Mouse (Mus musculus): ENCODE data around the gene Hps6. TPM values are rescaled to one million over a fixed set of nuclear protein-coding genes. Genes with fewer than 3 reads are reported as not detected.
A peak's percentile ranks its signal among the peaks of the same experiment; 100 is the strongest.

Gene Hps6
- polyA plus RNA-seq, 1 experiment from 2014 or later = 7.4 TPM

DNA sequence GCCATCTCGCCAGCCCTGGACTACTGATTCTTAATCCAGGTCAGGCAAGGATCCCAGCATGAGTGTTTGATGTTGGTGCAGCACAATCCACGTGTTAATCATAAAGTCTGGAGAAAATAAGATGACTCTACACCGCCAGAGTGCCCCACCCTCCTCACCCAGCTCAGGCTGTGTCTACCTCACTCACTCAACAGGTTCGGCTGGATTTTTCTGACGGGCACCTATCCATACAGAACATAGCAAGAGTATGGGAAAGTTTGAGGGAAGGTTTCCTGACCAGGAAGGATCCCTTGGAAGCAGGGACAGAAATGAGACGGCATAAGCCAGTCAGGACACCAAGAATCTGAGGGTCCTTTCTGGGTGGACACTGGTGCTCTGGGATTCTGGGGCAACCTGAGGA is 21.7 kb downstream of the Hps6 start:
- H3K36me3 ChIP-seq (ENCODE audit: control insufficient read depth, insufficient read depth) = 0 out of 2 replicates have a peak, but pooled peaks cover under 1% of the 10 kb centered on the region
- H3K9ac ChIP-seq (ENCODE audit: low read length) = no peak overlapping the region
- peaks cover 9% of the 10 kb centered on the region for H3K4me1 ChIP-seq (ENCODE audit: control insufficient read depth, insufficient read depth, low read length)
- H3K4me3 ChIP-seq (ENCODE audit: low read length) = no peak overlapping the region
- H3K4me2 ChIP-seq (ENCODE audit: low read depth, low read length) = no peak overlapping the region
- WGBS = 71% methylated on average over 6 of the region's 6 CpGs
- no peak for ATAC-seq (replicated peaks; ENCODE audit: extremely low read depth, insufficient read depth, low FRiP score)
- no peaks in the 10 kb centered on the region for H3K27me3 ChIP-seq (ENCODE audit: control insufficient read depth, insufficient read depth, low read length)
- H3K9me3 ChIP-seq (replicated peaks; ENCODE audit: control insufficient read depth, low read length) = peaks cover 6% of the 10 kb centered on the region
- no peak overlapping the region for H3K27ac ChIP-seq (ENCODE audit: low read length)

DNA sequence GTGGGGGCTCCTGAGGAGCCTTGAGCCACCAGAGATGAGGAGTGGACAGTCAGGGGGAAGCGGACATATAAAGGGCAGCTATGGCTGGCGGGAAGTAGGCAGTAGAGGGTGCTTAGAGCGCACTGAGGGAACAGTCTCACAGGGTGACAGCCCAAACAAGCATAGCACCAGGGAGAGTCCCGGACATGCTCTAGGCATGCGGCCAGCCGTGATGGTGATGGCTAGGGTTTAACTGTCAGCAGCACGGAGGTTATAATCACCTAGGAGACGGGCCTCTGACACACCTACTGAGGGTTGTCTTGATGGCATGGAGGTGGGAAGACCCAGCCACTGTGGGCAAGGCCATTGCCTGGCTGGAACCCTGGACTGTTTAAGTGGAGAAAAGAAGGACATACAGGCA is 23.3 kb downstream of the Hps6 start:
- Histone ChIP-seq H3K27me3 (ENCODE audit: control insufficient read depth, insufficient read depth, low read length) (no peaks in the 10 kb centered on the region), H3K4me3 (ENCODE audit: low read length) (no peak overlapping the region), H3K9ac (ENCODE audit: low read length) (no peak overlapping the region), H3K27ac (ENCODE audit: low read length) (0 out of 2 replicates have a peak overlapping the region, but pooled peaks have one; percentile 1), H3K4me2 (ENCODE audit: low read depth, low read length) (no peak overlapping the region), H3K36me3 (ENCODE audit: control insufficient read depth, insufficient read depth) (0 out of 2 replicates have a peak, but pooled peaks cover 4% of the 10 kb centered on the region), H3K4me1 (ENCODE audit: control insufficient read depth, insufficient read depth, low read length) (peaks cover 9% of the 10 kb centered on the region), H3K9me3 (replicated peaks; ENCODE audit: control insufficient read depth, low read length) (peaks cover 6% of the 10 kb centered on the region)
- WGBS = 36% methylated on average over 8 of the region's 8 CpGs
- peak; percentile 78 for ATAC-seq (replicated peaks; ENCODE audit: extremely low read depth, insufficient read depth, low FRiP score)

DNA sequence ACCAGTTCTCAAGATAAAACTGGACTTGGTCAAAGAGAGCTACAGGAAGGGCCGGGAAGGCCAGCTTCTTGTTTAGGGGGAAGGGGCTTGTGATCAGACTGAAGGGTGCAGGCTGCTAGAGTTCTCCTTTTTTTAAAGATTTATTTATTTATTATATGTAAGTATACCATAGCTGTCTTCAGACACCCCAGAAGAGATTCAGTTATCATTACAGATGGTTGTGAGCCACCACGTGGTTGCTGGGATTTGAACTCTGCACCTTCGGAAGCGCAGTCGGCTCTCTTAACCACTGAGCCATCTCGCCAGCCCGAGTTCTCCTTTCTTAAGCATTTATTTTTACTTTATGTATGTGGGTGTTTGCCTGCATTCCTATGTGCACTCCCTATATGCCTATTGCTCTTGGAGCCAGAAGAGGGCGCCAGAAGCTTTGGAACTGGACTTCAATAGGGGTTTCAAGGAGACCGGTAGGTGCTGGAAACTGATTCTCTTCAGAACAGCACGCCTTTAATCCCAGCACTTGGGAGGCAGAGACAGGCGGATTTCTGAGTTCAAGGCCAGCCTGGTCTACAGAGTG is 25.5 kb downstream of the Hps6 start:
- Histone ChIP-seq H3K9me3 (replicated peaks; ENCODE audit: control insufficient read depth, low read length) (peaks cover 6% of the 10 kb centered on the region), H3K4me2 (ENCODE audit: low read depth, low read length) (no peak overlapping the region), H3K27me3 (ENCODE audit: control insufficient read depth, insufficient read depth, low read length) (no peaks in the 10 kb centered on the region), H3K4me1 (ENCODE audit: control insufficient read depth, insufficient read depth, low read length) (peaks cover 9% of the 10 kb centered on the region), H3K4me3 (ENCODE audit: low read length) (no peak overlapping the region), H3K9ac (ENCODE audit: low read length) (no peak overlapping the region), H3K36me3 (ENCODE audit: control insufficient read depth, insufficient read depth) (peaks cover 25% of the 10 kb centered on the region), H3K27ac (ENCODE audit: low read length) (no peak overlapping the region)
- ATAC-seq (replicated peaks; ENCODE audit: extremely low read depth, insufficient read depth, low FRiP score) = no peak
- 69% methylated on average over 11 of the region's 11 CpGs for WGBS

DNA sequence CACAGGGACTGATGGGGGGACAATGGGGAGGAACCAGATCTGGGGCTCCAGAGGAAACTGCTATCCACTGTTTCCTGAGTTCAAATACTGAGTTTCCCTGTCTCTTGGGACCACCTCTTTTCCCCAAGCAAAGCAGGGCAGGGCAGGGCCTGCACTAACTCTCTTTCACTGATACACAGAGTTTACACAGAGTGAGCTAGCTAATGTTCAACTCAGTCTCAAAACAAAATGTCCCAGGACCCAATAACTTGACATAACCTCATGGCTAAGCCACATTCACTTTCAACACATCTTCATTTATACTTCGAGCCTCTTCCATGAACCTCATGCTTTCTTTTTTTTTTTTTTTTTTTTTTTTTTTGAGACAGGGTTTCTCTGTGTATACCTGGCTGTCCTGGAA is 26.3 kb downstream of the Hps6 start:
- H3K4me2 ChIP-seq (ENCODE audit: low read depth, low read length) = no peak overlapping the region
- H3K27me3 ChIP-seq (ENCODE audit: control insufficient read depth, insufficient read depth, low read length) = no peaks in the 10 kb centered on the region
- peaks cover 6% of the 10 kb centered on the region for H3K9me3 ChIP-seq (replicated peaks; ENCODE audit: control insufficient read depth, low read length)
- no peak overlapping the region for H3K9ac ChIP-seq (ENCODE audit: low read length)
- peaks cover 9% of the 10 kb centered on the region for H3K4me1 ChIP-seq (ENCODE audit: control insufficient read depth, insufficient read depth, low read length)
- no peak overlapping the region for H3K4me3 ChIP-seq (ENCODE audit: low read length)
- no peak overlapping the region for H3K27ac ChIP-seq (ENCODE audit: low read length)
- WGBS = 87% methylated on average over 1 of the region's 1 CpGs
- no peak for ATAC-seq (replicated peaks; ENCODE audit: extremely low read depth, insufficient read depth, low FRiP score)
- peaks cover 33% of the 10 kb centered on the region for H3K36me3 ChIP-seq (ENCODE audit: control insufficient read depth, insufficient read depth)

DNA sequence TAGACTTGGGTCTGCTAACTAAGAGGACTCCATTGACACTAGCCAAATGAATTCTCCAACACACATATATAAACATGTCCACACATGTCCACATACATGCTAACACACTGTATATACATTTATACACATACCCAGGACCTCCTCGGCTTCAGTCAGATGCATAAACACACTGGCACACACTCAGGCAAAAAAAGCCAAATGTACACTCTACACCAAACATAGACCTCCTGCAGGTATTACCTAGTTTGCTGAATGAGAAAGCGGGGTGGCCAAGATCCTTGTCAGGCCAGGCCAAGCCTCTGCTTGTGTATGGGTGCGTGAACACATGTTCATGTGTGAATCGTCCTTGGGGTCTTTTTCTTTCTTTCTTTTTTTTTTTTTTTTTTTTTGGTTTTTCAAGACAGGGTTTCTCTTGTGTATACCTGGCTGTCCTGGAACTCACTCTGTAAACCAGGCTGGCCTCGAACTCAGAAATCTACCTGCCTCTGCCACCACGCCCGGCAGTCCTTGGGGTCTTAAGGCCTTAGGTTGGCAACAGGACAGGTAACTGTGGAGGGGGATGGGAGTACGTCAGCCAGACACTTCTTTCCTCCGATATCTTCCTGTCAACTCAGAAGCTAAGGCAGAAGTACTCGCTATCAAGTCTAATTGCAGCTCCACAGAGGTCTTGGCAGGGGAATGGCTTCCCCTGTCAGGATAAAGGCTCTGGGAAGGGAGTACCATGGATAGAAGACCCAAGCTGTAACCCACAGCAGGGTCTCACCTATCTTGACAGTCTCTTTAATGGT is 27.1 kb downstream of the Hps6 start:
- peaks cover 41% of the 10 kb centered on the region for H3K36me3 ChIP-seq (ENCODE audit: control insufficient read depth, insufficient read depth)
- no peak overlapping the region for H3K4me3 ChIP-seq (ENCODE audit: low read length)
- peaks cover 6% of the 10 kb centered on the region for H3K9me3 ChIP-seq (replicated peaks; ENCODE audit: control insufficient read depth, low read length)
- WGBS = 90% methylated on average over 10 of the region's 10 CpGs
- no peak overlapping the region for H3K4me2 ChIP-seq (ENCODE audit: low read depth, low read length)
- H3K27me3 ChIP-seq (ENCODE audit: control insufficient read depth, insufficient read depth, low read length) = no peaks in the 10 kb centered on the region
- H3K9ac ChIP-seq (ENCODE audit: low read length) = no peak overlapping the region
- no peak for ATAC-seq (replicated peaks; ENCODE audit: extremely low read depth, insufficient read depth, low FRiP score)
- no peak overlapping the region for H3K27ac ChIP-seq (ENCODE audit: low read length)
- H3K4me1 ChIP-seq (ENCODE audit: control insufficient read depth, insufficient read depth, low read length) = peaks cover 9% of the 10 kb centered on the region

DNA sequence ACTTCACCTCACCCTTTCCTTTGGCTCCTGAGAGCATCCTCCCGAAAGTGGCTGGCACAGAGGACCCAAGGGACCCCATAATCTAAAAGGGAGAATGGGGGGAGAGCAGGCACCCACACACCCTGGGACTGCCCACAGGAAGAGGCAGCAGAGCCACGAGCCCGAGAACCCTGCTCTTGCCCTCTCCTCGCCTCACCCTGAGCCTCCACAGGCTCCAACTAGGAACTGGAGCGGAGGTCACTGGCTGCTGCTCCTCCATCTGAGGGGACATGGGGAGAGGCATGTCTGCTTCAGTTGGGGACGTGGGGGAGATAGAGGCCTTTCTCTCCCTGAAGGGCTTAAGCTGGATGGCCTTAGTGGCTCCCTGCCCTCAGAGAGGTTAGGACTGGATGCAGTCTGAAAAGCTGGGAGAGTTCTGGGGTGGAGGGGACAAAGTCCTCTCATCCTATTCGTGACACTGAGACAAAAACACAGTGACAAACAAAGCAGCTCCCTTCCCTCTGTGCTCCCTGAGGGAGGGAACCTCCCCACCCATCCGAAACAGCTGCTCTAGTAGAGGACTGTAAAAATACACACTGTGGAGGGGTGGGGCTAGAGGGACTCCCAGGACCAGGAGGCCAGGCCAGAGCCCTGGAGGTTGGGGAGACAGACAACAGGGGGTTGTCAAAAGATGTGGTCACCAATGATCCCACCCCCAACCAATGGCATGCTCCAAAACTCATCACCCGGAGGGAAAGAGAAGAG is 28.6 kb downstream of the Hps6 start:
- Histone ChIP-seq H3K27me3 (ENCODE audit: control insufficient read depth, insufficient read depth, low read length) (no peaks in the 10 kb centered on the region), H3K36me3 (ENCODE audit: control insufficient read depth, insufficient read depth) (peaks cover 52% of the 10 kb centered on the region), H3K27ac (ENCODE audit: low read length) (no peak overlapping the region), H3K9ac (ENCODE audit: low read length) (no peak overlapping the region), H3K4me3 (ENCODE audit: low read length) (no peak overlapping the region), H3K9me3 (replicated peaks; ENCODE audit: control insufficient read depth, low read length) (peaks cover 6% of the 10 kb centered on the region), H3K4me1 (ENCODE audit: control insufficient read depth, insufficient read depth, low read length) (peaks cover 6% of the 10 kb centered on the region), H3K4me2 (ENCODE audit: low read depth, low read length) (no peak overlapping the region)
- WGBS = 74% methylated on average over 9 of the region's 9 CpGs
- no peak for ATAC-seq (replicated peaks; ENCODE audit: extremely low read depth, insufficient read depth, low FRiP score)

DNA sequence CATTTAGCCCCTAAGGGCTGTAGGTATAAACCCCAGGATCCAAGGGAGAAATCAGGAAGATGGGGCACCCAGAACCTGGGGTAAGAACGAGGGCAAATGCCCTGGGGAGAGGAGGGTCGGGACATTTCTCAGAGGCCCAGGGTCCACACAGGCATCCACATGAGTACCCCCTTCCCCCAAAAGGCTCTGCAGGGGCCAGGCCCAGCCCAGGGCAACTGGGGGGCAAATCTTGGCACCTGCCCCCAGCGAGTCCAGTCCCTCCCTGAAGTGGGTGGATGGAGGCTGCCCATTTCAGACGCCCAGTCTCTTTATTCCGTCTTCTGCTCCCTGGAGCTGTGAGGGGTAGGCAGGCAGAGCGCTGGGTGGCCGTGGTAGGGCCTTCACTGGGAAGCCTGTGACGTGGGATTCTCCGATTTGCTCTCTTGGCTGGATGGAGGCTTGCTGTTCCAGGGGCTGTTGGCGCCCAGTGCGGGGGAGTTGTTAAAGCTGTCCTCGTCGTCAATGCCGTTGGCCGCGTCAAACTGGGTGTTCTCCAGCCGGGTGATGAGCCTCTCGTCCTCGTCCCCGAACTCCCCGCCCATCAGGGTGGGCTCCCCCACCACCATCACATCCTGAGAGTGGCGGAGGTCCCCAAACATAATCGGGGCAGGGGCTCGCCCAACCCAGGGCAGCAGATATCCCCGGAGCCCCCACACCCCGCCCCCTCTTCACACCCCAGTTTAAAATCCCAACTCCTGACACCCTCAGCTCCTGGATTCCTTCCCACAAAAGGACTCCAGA is 29.6 kb downstream of the Hps6 start:
- WGBS = 84% methylated on average over 26 of the region's 26 CpGs
- Histone ChIP-seq H3K36me3 (ENCODE audit: control insufficient read depth, insufficient read depth) (peaks cover 52% of the 10 kb centered on the region), H3K4me3 (ENCODE audit: low read length) (no peak overlapping the region), H3K27ac (ENCODE audit: low read length) (no peak overlapping the region), H3K9ac (ENCODE audit: low read length) (no peak overlapping the region), H3K9me3 (replicated peaks; ENCODE audit: control insufficient read depth, low read length) (peaks cover 6% of the 10 kb centered on the region), H3K27me3 (ENCODE audit: control insufficient read depth, insufficient read depth, low read length) (no peaks in the 10 kb centered on the region), H3K4me1 (ENCODE audit: control insufficient read depth, insufficient read depth, low read length) (peaks cover 13% of the 10 kb centered on the region), H3K4me2 (ENCODE audit: low read depth, low read length) (no peak overlapping the region)
- ATAC-seq (replicated peaks; ENCODE audit: extremely low read depth, insufficient read depth, low FRiP score) = no peak

DNA sequence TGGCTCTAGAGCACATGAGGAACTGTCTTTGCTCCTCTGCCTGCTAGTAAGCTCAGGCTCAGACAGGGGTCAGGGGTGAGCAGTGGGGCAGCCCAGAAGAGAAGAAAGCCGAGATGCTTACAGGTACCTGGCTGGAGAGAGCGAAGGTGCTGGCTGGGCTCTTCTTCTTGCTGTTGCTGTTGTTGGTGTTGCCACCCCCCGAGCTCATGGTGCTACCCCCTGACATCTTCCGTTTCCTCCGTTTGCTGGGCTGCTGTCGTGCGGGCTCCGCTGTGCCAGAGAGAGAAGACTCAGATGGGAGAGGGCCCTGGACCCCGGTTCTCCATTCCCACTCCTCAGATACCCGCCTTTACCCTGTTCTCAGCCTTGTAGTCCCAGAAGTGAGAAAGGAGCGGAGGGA is 30.6 kb downstream of the Hps6 start:
- Histone ChIP-seq H3K9ac (ENCODE audit: low read length) (no peak overlapping the region), H3K27me3 (ENCODE audit: control insufficient read depth, insufficient read depth, low read length) (no peaks in the 10 kb centered on the region), H3K27ac (ENCODE audit: low read length) (no peak overlapping the region), H3K4me2 (ENCODE audit: low read depth, low read length) (no peak overlapping the region), H3K36me3 (ENCODE audit: control insufficient read depth, insufficient read depth) (peaks cover 52% of the 10 kb centered on the region), H3K4me3 (ENCODE audit: low read length) (no peak overlapping the region), H3K4me1 (ENCODE audit: control insufficient read depth, insufficient read depth, low read length) (peaks cover 22% of the 10 kb centered on the region), H3K9me3 (replicated peaks; ENCODE audit: control insufficient read depth, low read length) (peaks cover 6% of the 10 kb centered on the region)
- no peak for ATAC-seq (replicated peaks; ENCODE audit: extremely low read depth, insufficient read depth, low FRiP score)
- WGBS = 93% methylated on average over 11 of the region's 11 CpGs

Data from heart, embryonic 16.5 days (tissue).